Mouse (Mus musculus) regulatory T cell (primary cell): ENCODE data around the gene Dscaml1.
"Not testable (repeated sequence)": the region's sequence is repeated elsewhere in the genome, so short reads cannot be mapped to it uniquely, and the experiment has no call there.

ENCODE experiments used
- in situ Hi-C: fragments of 300-600 bp; cut with MboI, MseI; formaldehyde crosslinking; loops from one replicate; pipeline ENCODE4 v1.15.1; 2025; ENCODE audit warnings: high pct_unique_total_duplicates

Gene Dscaml1

DNA sequence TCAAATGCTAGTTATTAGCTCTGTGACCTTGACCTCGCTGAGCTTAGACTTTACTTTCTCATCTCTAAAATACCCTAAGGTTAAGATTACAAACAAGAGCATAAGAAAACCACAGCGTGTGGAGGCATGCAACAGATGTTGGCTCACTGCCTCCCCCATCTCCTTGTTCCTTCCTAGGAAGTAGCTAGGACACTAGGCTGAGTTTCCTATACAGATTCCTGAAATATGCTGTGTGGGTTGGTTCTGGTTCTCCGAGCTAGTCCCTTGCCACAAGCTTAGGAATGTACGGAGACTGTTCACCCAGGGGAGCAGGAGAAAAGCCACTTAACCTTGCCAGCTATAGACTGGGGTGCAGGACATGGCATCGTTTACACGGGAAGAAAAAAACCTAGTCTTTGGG, 339.8 kb downstream of the Dscaml1 start:
- in situ Hi-C loops, result no loop called here

DNA sequence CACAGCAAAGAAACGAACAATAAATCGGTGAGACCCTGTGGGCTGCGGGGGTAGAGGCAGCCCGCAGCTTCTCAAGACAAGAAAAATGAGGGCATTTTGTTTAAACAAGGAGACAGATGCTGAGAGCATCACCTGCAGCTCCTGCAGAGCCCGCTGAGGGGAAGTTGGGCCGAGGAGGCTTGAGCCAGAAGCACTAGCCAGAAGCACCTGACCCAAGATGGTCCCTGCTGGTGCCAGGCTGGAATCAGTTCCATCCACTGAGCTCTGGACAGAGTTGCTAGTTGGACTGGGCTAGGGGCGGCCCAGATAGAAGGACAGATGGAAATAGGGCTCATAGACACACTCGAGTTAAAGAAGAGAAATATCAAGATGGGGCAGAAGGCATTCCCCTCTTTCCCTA, 340.7 kb downstream of the Dscaml1 start:
- in situ Hi-C loops, result no loop called here

DNA sequence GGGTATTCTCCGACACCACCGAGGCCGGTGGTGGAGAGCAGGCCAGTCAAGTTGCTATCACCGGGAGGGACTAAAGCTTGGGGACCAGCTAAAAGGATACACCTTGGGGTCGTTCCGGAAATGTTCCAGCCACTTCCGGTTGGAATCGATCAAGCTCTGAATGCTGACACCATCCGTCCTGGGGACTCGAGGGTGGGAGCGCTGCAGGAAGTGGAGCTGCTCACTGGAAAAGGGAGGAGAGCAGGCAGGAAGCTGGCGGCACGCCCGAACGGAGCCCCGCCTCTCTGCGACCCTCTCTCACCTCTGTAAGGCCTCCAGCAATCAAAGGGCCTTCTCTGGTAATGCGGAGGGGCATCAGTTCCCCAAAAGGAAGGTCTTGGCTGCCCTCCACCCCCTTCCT, 342.0 kb downstream of the Dscaml1 start:
- in situ Hi-C loops, result no loop called here

DNA sequence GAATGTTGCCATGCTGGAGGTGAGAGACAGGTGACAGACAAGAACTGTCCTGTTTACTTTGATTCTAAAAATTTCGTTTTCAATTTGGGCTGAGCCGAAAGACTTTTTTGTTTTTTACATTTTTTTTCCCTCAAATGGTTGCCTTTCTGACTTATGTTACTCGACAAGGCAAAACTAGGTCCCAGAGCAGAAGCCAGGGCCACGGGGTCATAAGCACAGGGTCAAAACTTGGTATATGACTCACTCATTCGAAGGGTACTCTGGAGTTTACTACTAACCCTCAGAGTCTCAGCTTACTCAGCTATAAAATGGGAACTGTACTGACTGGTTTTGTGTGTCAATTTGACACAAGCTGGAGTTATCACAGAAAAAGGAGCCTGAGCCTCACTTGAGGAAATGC, 343.2 kb downstream of the Dscaml1 start:
- in situ Hi-C loops, result no loop called here

DNA sequence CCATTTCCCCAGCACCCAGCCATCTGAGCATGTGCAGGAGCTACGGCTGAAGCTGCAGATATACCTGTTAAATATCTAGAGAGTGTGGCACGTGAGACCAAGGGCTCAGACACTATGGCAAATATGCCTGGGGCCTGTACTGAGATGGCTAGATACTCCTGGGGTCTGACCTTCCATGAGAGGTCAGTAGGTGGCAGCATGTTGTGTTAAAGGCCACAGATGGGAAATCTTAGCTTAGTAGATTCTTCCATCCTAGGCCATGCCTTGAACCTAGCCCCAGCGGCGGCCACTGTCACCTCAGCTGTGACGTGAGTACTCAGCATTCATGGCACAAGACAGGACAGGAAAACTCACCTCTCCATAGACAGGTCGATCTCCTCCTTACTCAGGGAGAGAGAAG, 347.7 kb downstream of the Dscaml1 start:
- in situ Hi-C loops, result no loop called here

DNA sequence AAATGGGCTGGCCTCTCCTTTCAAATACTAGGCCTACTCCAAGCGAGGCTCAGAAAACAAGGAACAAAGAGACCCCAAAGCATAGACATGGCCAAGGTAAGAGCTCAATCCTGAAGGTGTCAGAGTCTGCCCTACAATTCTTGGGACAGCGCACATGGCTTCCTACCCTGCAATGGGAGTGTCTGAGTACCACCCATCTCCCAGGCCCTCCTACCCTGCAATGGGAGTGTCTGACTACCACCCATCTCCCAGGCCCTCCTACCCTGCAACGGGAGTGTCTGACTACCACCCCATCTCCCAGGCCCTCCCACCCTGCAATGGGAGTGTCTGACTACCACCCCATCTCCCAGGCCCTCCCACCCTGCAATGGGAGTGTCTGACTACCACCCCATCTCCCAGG, 349.7 kb downstream of the Dscaml1 start:
- in situ Hi-C loops, result not testable (repeated sequence)

DNA sequence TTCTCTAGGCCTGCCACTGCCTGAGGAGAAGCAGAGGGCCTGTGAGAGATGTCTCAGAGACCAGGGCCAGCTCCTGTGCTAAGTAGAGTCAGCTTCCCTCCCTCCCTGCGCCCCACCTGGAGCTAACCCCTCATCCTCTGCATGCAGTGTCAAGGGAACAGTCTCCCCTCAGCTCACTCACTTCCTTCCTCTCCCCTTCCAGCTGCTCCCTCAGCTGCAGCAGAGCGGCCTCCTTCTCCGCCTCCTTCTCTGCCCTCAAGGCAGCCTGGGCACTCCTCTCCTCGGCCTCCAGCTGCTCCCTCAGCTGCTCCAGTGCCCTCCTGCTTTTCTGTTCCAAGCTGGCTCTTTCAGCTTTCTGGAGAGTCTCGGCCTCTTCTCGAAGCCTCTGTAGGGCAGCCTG, 352.8 kb downstream of the Dscaml1 start:
- in situ Hi-C loops, result no loop called here

DNA sequence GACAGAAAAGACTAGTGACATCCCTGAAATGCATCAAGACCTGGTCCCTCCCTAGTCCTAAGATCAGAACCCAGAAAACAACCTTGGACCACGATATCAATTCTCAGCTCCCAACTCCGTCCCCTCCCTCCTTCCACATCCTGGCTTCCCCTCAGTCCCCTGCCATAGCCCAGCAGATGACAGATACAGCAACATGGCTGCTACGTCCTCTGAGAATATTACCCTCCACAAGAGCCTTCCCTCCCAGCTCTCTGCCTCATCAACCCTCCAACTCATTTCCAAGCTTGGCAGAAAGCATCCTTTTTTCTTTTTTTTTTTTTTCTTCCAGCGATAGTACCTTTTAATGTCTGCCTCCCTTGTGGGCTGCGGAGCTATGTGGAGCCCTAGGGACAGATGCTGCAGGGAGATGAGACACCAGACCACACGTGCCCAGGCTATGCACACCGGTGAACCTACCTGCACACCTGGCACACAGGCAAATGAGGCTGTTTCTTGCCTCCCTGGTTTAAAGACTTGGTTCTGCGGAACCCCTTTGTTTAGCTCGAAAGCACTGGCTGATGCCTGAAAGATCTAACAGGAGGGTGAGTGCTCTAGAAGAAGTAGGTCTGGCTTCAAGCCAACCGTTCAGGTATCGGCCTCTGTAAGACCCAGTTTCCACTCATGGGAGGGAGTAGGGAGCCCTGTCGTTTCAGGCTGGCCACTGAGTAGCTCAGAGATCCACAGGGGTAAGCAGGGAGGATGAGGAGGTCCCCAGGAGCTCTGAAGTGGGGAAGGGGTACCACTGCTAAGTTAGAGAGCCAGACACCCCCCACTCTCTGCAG, 357.0 kb downstream of the Dscaml1 start:
- in situ Hi-C loops, result no loop called here

DNA sequence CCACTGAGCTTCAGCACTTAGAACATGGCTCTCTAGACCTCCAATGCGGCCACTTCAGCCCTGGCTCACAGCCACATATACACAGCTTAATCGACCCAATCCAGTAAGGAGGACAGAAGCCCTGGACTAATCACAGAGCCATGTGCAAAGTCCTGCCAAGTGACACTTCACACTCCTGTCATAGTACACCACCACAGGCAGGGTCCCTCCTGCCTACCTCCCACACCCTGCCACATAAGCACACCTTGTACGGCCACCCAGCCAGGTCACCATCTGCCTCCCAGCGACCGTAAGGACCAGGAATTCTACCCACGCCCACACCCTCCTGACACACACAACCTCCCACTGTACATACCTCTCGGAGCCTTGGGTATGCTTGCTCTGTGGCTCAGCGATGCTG, 360.6 kb downstream of the Dscaml1 start:
- in situ Hi-C loops, result no loop called here

DNA sequence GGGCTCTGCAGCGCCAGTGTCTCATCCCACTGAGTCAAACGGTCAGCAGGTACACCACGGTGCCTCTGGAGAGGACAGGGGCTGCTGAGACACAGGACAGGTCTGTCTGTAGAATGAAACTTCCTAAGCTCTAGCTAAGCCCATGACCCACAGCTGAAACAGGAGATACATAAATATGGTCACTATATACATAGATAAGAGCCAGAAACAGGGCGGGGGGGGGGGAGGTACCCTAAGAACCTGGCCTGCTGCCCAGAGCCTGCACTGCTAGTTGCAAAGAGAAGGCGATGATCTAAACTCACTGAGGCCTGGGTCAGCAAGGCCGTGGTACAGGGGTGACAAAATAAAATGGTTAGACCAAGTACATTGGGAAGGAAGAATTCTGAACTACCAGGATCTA, 361.1 kb downstream of the Dscaml1 start:
- in situ Hi-C loops, result no loop called here

DNA sequence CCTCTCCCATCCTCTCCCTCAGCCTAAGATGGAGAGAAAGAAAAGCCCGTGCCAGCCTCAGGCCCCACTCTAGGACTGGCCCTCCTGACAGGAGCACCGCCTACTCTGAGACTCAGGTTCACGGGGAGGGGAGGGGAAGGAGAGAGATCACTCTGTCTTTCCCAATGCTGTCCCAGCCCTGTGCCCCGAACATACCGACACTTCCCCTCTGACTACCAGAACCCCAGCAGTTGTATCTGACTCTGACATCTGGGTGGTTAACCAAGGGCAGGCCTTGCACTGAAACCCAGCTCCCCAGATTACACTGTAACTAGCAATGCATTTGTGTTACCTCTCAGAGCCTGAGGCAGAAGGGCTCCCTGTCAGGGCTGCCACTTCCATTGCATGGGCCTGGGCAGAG, 362.0 kb downstream of the Dscaml1 start:
- in situ Hi-C loops, result no loop called here

DNA sequence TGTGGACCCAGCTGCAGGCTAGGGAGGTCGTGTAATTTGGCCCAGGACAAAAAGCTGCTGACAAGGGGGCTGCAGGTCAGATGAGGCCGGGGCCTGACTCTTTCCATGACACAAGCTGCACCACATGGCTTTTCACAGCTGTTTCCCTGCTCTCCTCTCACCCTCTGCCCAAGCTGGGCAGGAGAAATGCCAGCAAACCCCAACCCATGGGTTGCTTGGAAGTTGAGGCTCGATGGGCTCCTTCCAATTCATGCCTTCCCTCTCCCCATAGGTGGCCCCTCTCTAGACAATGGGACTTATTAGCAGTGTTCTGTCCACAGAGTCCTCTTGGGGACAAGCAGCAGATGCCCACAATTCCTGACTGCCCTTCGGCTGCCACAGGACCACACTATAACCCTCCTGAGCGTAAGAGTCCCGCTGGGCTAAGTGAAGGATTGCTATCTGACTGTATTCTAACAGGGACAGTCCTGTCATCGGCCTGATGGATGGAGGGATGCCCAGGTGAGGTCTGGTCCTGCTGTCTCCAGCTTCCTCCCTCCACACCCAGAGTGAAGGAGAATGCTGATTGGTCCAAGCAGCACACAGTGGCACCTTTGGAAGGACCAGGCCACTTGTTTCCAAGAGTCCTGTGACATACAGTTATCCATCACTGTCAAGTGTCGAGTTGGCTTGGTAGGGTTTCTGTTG, 365.2 kb downstream of the Dscaml1 start:
- in situ Hi-C loops, result no loop called here

DNA sequence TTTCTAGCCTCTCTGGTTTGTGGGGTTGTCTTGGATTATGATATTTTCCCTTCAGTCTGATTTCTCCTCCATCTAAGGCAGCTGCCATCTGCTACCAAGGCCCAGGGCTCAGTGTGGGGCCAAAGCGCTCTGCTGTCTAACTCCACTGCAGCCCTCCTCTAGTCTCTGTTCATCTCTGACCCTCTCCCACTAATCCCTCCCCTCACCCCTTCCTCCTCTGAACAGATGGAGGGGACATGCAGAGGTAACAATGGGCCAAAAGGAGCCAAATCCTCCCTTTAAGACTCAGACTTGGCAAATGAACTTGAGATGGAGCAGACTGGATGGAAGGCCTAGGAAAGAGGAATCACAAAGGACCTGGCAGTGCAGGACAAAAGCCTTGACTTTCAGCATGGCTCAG, 365.8 kb downstream of the Dscaml1 start:
- in situ Hi-C loops, result no loop called here

DNA sequence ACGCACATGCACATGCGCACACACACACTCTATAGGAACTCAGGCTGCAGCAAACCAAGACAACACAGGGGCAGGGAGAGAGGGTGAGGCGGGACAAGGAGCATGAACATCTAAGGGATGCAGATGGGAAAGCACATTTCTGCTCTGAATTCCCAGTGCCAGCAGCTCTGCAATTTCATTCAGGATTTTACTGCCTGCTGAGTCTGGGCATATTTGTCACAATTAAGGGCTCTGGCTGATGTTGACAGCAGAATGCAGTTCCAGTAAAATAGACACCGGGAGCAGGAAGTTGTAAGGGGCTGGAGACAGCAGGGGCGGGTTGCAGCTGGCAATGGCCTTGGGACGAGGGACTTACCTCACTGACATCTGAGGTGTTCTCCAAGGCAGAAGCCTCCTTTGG, 367.3 kb downstream of the Dscaml1 start:
- in situ Hi-C loops, result no loop called here

DNA sequence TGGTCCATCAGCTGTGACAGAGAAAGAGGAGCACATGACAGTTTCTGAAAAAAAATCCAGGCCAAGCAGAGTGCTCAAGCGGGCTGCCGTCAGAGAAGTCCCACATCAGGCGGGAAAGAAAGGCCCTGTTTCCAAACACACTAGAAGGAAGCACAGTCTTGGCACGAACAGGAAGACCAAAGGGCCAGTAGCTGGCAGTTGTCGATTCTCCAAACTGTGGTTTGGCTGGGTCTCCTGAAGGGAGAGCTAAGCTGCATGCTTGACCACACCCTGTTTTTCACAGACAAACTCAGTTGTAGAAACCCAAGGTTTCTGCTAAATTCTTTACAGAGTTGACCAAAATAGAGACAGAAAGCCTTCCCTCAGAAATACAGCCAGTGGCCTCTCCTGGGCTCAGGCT, 369.3 kb downstream of the Dscaml1 start:
- in situ Hi-C loops, result no loop called here

DNA sequence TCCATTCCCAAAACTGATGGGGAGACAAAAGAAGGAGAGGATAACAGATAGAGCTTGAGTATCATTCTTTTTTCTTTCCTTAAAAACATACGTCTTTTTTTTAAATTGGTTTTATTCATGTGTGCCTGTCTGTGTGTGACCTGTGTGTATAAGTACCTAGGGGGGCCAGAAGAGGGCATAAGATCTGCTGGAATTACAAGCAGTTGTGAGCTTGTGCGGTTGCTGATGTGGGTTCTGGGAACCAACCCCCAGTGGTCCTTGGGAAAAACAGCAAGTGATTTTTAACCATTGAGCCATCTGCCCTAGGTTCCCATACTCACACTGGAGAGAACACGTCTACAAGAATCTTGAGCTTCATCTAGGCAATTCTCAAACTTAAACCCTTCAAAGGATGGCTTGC, 370.8 kb downstream of the Dscaml1 start:
- in situ Hi-C loops, result no loop called here

DNA sequence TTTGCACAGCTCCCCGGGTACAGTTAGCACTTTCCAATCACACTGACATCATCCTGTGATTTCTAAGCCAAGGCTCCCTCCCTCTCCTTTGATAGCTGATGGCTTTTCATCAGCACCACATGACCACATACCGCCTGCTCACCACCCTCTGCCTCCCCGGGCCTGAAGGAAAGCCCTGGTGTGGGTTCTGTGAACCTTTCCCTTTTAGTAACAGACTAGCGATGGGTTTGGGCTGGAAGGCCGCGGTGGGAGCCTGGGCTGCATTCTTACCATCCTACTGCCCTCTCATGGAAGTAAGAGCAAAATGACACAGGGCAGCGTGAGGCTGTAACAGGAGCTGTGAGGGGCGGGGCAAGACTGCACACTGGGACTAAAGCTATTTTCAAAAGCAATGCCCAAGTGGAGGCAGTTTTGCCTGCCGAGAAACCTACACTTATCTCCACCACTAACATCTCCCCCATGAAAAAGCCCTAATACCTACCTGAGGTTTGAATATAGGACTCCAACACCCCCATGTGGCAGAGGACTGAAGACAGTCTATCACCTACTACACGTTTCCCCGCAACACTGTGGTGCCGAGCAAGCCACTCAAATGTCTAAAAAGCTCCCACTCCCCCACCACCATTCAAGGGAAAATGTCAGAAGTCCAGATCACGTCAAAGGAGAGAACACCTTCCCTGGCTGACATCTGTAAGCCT, 372.2 kb downstream of the Dscaml1 start:
- in situ Hi-C loops, result no loop called here

DNA sequence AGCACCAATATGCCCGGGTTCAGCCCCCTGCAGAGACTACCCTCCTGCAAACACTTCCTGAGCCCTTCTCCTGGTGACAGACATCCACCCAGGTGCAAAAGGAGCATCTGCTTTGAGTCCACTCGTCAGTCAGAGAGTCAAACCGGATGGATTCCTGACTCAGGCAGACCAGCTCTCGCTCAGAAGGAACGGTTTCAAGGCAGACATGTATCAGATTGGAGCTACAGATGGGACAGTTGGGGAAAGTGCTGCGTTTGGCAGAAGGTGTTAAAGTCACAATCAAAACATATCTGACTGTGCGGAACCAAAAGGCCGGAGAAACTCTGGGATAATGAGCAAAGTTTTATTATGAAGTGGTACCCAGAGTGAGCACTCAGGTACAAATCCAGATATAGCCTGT, 373.0 kb downstream of the Dscaml1 start:
- in situ Hi-C loops, result no loop called here
